Mouse (Mus musculus): ENCODE results near the gene Crhbp. TPM values are rescaled to one million over a fixed set of nuclear protein-coding genes. Genes with fewer than 3 reads are reported as not detected.

Gene Crhbp
- polyA plus RNA-seq (2016; fragmentation: Nextera tagmentation; extraction: Ambion mirVana): not detected in 2 replicates

DNA sequence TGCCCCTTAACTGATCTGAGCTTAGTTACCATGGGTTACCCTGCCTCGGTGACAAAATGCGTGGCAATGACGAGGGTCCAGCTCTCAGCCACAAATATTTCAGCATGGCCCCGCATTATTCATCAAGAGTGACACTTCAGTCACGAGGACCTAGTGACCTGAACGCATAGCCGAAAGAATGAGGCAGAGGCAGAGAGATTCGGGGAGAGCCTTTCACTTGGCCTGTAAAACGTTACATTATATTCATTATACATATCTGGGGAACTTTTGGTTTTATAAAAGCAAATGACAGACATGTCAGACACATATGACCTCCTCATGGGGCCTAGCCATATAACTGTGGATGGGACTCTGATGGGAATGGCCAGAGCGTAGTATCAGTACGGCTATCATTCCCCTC, at the start of gene Crhbp:
Crhbp (minus strand) TSS at position 101 of the 400 bp plus-strand sequence.
- peak within 1 kb of the TSS; percentile 26 for H3K4me3 ChIP-seq
- no peaks in the 10 kb centered on the region for H3K9me3 ChIP-seq (replicated peaks)
- WGBS (ENCODE audit: insufficient replicate concordance): 56% methylated on average over 11 of the region's 11 CpGs
- ATAC-seq: no peak
- no peak within 1 kb of the TSS for H3K27ac ChIP-seq
- H3K36me3 ChIP-seq: no peaks in the 10 kb centered on the region
- H3K4me1 ChIP-seq: peaks cover 4% of the 10 kb centered on the region; the same call in 1 of the 2 replicates
- peak within 1 kb of the TSS; percentile 52 for H3K4me2 ChIP-seq
- H3K9ac ChIP-seq: no peak within 1 kb of the TSS
- H3K27me3 ChIP-seq (replicated peaks): peaks cover 53% of the 10 kb centered on the region

DNA sequence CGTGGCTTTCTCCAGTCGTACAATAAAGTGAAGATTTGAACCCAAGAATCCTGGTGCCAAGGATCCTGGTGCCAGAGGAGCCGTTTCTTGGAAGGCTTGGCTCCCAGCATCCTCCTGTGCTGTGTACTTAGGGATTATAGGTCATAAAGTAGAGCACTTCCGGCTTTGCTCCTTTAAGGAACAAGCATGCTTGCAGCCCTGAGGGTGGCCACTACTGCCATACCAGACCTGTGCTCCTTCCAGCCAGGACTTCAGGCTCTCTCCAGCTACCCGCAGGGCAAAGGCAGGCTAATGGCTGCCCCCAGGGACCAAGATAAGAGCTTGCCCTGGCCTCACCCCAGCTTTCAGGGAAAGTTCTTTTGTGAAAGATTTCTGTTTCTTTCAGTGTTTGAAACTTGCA, 48.6 kb upstream of the Crhbp start:
- no peak for ATAC-seq
- Histone ChIP-seq H3K9ac (no peak overlapping the region), H3K27me3 (replicated peaks) (no peaks in the 10 kb centered on the region), H3K4me2 (no peak overlapping the region), H3K9me3 (replicated peaks) (no peaks in the 10 kb centered on the region), H3K27ac (no peak overlapping the region), H3K4me1 (no peaks in the 10 kb centered on the region; the same call in 1 of the 2 replicates), H3K4me3 (no peak overlapping the region), H3K36me3 (no peaks in the 10 kb centered on the region)
- 64% methylated on average over 5 of the region's 5 CpGs for WGBS (ENCODE audit: insufficient replicate concordance)

DNA sequence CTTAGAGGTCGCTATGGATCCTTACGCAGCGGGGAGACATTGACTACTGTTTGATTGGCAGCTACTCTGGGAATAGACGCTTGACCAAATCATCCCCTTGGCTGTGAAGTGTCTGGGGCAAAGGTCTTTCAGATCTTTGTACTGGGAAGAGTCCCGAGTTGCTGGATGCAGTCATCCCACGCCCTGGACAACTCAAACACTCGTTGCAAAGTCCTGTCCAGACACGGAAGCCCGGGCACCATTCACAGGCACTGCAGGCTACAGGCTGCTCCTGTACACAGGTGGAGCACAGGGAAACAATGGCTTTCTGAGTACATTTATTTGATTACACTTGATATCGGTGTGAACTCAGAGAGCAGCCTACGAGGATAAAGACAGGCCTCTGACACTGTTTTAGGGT, 46.6 kb upstream of the Crhbp start:
- Histone ChIP-seq H3K9me3 (replicated peaks) (no peaks in the 10 kb centered on the region), H3K4me3 (no peak overlapping the region), H3K4me2 (no peak overlapping the region), H3K36me3 (no peaks in the 10 kb centered on the region), H3K27ac (no peak overlapping the region), H3K27me3 (replicated peaks) (no peaks in the 10 kb centered on the region), H3K9ac (no peak overlapping the region), H3K4me1 (no peaks in the 10 kb centered on the region; the same call in 1 of the 2 replicates)
- ATAC-seq: no peak
- 61% methylated on average over 11 of the region's 11 CpGs for WGBS (ENCODE audit: insufficient replicate concordance)

DNA sequence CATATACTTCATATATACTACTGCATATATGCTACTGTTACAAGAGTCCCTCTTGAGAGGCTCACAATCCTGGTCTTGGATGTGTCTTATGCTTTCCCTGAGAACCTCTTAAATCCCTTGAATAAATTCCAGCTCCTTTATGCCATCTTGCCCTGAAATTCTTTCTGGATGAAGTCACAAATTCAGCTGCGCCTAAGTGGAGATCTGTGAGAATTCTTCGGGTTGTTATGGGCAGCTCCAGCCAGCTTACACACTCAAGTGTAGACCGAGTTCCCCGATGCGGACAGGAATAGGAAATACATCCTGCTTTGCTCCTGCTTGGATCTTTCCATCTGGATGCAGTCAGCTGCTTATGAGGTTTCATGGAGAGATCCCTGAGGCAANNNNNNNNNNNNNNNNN, 39.9 kb upstream of the Crhbp start:
- H3K9me3 ChIP-seq (replicated peaks): no peaks in the 10 kb centered on the region
- H3K27ac ChIP-seq: no peak overlapping the region
- no peaks in the 10 kb centered on the region for H3K4me1 ChIP-seq
- H3K27me3 ChIP-seq (replicated peaks): peaks cover 23% of the 10 kb centered on the region
- no peak overlapping the region for H3K9ac ChIP-seq
- WGBS (ENCODE audit: insufficient replicate concordance): 49% methylated on average over 5 of the region's 5 CpGs
- no peak overlapping the region for H3K4me3 ChIP-seq
- H3K4me2 ChIP-seq: no peak overlapping the region
- no peaks in the 10 kb centered on the region for H3K36me3 ChIP-seq
- no peak for ATAC-seq

DNA sequence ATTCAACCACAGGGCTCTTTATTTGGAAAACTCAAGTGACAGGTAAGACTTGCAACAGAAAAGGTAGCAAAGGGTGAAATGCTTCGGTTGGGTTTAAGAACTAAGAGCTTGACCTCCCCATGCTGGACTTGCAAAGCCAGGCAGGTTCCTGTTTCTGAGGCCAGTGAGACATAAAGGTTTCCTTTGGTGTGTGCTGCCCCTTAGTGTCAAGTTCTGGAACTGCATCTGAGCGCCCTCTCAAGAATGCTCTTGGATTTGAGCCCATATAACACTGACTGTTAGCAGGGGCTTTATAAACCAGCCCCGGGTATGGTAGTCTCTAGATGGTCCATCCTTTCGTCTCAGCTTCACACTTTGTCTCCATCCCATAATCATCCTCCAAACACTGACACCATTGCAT, 36.7 kb upstream of the Crhbp start:
- Histone ChIP-seq H3K4me1 (no peaks in the 10 kb centered on the region), H3K4me3 (no peak overlapping the region), H3K27me3 (replicated peaks) (peaks cover 38% of the 10 kb centered on the region), H3K9me3 (replicated peaks) (no peaks in the 10 kb centered on the region), H3K9ac (no peak overlapping the region), H3K36me3 (no peaks in the 10 kb centered on the region), H3K4me2 (no peak overlapping the region), H3K27ac (no peak overlapping the region)
- WGBS (ENCODE audit: insufficient replicate concordance): 7% methylated on average over 4 of the region's 4 CpGs
- no peak for ATAC-seq

DNA sequence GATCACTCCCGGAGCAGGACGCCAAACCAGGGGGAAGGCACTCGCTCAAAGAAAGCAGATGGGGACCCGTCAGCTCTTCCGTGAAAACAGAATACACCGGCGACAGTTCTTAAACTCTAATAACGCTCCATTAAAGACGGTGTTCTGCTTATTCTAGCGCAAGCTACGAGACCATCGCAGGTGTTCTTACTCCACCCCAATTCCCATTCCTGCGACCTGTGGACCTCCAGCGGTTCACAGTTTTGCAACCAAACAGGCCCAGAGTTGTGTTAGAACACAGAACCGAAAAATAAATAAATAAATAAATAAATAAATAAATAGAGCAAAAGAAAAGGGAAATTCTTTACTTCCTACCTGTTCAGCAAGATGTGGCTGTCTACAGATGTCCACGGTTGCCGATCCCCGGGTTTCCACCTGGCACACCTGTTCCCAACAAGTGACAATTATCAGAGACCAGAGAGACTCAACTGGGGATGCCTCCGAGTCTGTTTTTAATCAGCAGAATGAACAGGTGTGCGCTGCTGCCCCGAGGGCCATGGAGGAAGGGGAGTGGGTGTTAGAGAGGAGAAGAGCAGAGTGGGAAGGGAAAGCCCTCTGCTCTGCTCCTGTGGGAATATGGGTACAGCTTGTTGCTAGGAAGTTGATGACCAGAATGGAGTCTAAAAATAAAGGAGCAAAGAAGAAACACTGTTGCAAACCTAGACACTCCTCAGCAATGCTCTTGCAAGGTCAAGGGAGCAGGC, 34.1 kb upstream of the Crhbp start, which contains the start of gene S100z:
S100z (minus strand) TSS at position 51 of the 743 bp plus-strand sequence.
- Histone ChIP-seq H3K9ac (no peak within 1 kb of the TSS), H3K4me3 (no peak within 1 kb of the TSS), H3K27me3 (replicated peaks) (peaks cover 33% of the 10 kb centered on the region), H3K4me2 (no peak within 1 kb of the TSS), H3K4me1 (peaks cover 25% of the 10 kb centered on the region), H3K9me3 (replicated peaks) (no peaks in the 10 kb centered on the region), H3K36me3 (no peaks in the 10 kb centered on the region), H3K27ac (no peak within 1 kb of the TSS)
- no peak for ATAC-seq
- 76% methylated on average over 21 of the region's 21 CpGs for WGBS (ENCODE audit: insufficient replicate concordance)

DNA sequence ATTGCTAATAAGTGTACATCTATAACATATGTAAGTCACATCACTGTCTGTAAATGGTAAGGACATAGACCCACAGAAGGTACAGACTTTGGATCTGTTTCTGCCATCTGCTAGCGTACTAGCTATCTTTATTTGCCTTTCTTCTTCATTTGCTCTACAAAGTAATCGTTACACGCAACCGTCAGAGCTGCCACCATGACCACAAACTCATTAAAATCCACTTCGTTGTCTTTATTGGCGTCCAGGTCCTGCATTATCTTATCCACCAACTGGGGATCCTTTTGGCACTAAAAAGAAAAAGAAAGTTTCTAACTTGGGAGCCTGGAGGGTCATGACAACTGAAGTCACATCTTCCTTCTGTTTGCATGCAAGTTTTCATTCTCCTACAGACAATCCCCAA, 32.4 kb upstream of the Crhbp start:
- H3K36me3 ChIP-seq: no peaks in the 10 kb centered on the region

DNA sequence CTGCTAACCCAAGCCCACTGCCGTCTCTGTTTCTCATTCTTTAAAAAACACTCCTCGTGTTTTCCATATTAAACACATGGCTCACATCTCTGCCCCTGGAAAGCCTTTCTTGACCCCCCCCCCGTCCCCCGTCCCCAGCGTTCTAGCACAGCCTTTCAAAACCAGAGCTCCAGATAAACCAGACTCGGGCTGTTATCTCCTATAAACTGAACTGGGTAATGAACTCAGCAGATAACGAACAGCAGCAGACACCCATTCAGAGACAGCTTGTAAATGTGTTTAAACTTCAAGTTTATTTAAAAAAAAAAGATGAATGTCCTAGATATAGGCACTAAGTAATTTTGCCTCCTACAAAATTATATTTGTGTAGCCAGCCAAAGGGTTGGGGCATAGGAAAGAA, 30.4 kb upstream of the Crhbp start:
- Histone ChIP-seq H3K4me3 (no peak overlapping the region), H3K4me1 (peaks cover 28% of the 10 kb centered on the region), H3K9me3 (replicated peaks) (0 out of 2 replicates have a peak, but pooled peaks cover 5% of the 10 kb centered on the region), H3K9ac (no peak overlapping the region), H3K27me3 (replicated peaks) (peaks cover 17% of the 10 kb centered on the region), H3K27ac (no peak overlapping the region), H3K36me3 (no peaks in the 10 kb centered on the region), H3K4me2 (peak overlapping the region; percentile 28)
- WGBS (ENCODE audit: insufficient replicate concordance): 18% methylated on average over 7 of the region's 7 CpGs
- peak; percentile 73 for ATAC-seq

More for the DNA sequence above, 32.4 kb upstream of the Crhbp start:
- H3K4me2 ChIP-seq: no peak overlapping the region
- H3K4me1 ChIP-seq: peaks cover 28% of the 10 kb centered on the region
- no peak overlapping the region for H3K9ac ChIP-seq
- no peak overlapping the region for H3K4me3 ChIP-seq
- H3K27me3 ChIP-seq (replicated peaks): peaks cover 25% of the 10 kb centered on the region
- H3K27ac ChIP-seq: no peak overlapping the region
- H3K9me3 ChIP-seq (replicated peaks): 0 out of 2 replicates have a peak, but pooled peaks cover 3% of the 10 kb centered on the region
- ATAC-seq: no peak
- WGBS (ENCODE audit: insufficient replicate concordance): 37% methylated on average over 6 of the region's 6 CpGs

DNA sequence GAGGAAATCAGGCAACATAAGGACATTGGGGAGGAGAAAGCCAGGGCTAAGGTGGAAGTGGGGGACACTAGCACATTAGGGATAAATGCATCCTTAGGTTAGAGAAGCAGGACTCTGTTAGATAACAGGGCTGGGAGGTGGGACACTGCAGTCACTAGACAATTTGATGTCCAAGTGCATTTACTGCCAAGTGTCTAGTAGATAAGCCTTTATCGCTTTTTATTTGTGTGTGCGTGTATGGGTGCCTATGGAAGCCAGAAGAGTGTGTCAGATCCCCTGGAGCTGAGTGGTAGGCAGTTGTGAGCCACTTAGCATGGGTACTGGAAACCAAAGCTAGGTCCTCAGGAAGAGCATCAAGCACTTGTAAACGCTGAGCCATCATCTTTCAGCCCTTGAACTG, 29.6 kb upstream of the Crhbp start:
- no peak overlapping the region for H3K9ac ChIP-seq
- no peaks in the 10 kb centered on the region for H3K36me3 ChIP-seq
- H3K4me1 ChIP-seq: peaks cover 28% of the 10 kb centered on the region
- ATAC-seq: peak; percentile 84
- 43% methylated on average over 3 of the region's 3 CpGs for WGBS (ENCODE audit: insufficient replicate concordance)
- no peak overlapping the region for H3K4me3 ChIP-seq
- H3K27ac ChIP-seq: peak overlapping the region; percentile 36; the same call in 1 of the 2 replicates
- H3K27me3 ChIP-seq (replicated peaks): peaks cover 17% of the 10 kb centered on the region
- H3K4me2 ChIP-seq: peak overlapping the region; percentile 28
- 0 out of 2 replicates have a peak, but pooled peaks cover 5% of the 10 kb centered on the region for H3K9me3 ChIP-seq (replicated peaks)

DNA sequence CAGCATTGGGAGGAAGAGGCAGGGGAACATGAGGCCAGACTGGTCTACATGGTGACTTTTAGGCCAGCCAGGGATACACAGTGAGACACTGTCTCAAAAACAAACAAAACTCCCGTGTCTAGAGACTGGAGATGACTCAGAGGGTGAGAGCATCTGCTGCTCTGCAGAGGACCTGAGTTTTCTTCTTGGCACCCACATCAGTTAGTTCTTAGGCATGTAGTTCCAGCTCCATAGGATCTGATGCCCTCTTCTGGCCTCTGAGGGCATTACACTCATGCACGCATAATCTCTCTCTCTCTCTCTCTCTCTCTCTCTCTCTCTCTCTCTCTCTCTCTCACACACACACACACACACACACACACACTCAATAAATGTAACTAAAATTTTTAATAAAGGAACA, 26.2 kb upstream of the Crhbp start:
- H3K27me3 ChIP-seq (replicated peaks): peaks cover 19% of the 10 kb centered on the region
- no peak for ATAC-seq
- no peak overlapping the region for H3K9ac ChIP-seq
- H3K9me3 ChIP-seq (replicated peaks): 0 out of 2 replicates have a peak, but pooled peaks cover 5% of the 10 kb centered on the region
- no peak overlapping the region for H3K4me2 ChIP-seq
- H3K27ac ChIP-seq: no peak overlapping the region
- 55% methylated on average over 2 of the region's 2 CpGs for WGBS (ENCODE audit: insufficient replicate concordance)
- no peaks in the 10 kb centered on the region for H3K36me3 ChIP-seq
- H3K4me1 ChIP-seq: peaks cover 24% of the 10 kb centered on the region
- H3K4me3 ChIP-seq: no peak overlapping the region

DNA sequence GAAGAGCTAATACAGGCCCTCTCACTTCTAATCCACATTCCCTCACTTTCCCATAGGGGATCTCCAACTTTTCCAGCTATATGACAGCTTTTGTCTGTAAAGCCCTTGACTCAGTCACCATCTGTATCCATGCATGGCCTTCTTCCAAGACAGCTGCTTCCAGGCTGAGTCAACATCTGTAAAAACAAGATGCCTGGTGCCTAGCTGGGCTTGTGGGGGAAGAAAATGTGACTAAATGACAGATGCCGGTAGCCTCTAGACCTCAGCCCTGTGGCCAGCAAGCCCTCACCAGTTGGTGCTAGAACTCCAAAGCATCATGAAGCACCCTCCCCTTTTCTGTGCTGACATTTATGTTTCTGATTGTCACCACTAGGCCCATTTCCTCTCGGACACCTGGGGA, 6.8 kb upstream of the Crhbp start:
- Histone ChIP-seq H3K27me3 (replicated peaks) (peaks cover under 1% of the 10 kb centered on the region; the same call in 1 of the 2 replicates), H3K36me3 (no peaks in the 10 kb centered on the region), H3K27ac (no peak overlapping the region), H3K4me2 (no peak overlapping the region), H3K9ac (no peak overlapping the region), H3K9me3 (replicated peaks) (no peaks in the 10 kb centered on the region), H3K4me1 (no peaks in the 10 kb centered on the region), H3K4me3 (no peak overlapping the region)
- WGBS (ENCODE audit: insufficient replicate concordance): 68% methylated on average over 2 of the region's 2 CpGs
- no peak for ATAC-seq

DNA sequence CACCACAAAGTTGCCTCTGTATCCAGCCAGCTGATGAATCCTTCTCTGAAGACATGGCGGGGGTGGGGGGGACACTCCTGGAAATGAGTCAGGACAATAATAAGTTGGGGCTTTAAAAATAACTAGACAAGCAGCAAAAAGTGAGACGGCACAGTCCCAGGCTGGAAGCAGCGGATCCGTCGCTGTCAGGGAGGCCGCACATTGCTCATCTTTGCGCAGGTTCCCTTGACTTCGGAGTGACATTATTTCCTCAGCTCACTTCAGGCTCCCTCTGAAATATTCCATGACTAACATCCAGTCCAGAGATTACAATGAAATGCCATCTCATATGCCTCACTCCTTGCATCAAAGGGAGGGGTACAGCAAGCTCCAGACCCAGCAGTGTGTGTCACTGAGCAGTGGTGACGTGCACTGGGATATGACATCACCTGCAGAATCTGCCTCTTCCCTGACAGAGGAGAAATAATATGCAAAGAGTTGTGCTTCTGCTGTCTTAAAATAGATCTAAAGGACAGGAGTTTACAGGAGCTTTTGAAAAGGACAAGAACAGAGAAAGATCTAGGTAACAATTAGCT, 6.0 kb upstream of the Crhbp start:
- no peak for ATAC-seq
- Histone ChIP-seq H3K4me2 (no peak overlapping the region), H3K4me3 (no peak overlapping the region), H3K9ac (no peak overlapping the region), H3K9me3 (replicated peaks) (no peaks in the 10 kb centered on the region), H3K4me1 (no peaks in the 10 kb centered on the region), H3K27ac (no peak overlapping the region), H3K36me3 (no peaks in the 10 kb centered on the region), H3K27me3 (replicated peaks) (peaks cover 8% of the 10 kb centered on the region)
- 82% methylated on average over 9 of the region's 9 CpGs for WGBS (ENCODE audit: insufficient replicate concordance)
